Mouse (Mus musculus): ENCODE measurements around the gene Hp1bp3. TPM values are rescaled to one million over a fixed set of nuclear protein-coding genes. Genes with fewer than 3 reads are reported as not detected.

Gene Hp1bp3
- total RNA-seq, 1 experiment from 2014 or later: 297 TPM

- no peak for ATAC-seq (replicated peaks in 1 of 2; ENCODE audit: insufficient read depth in 1 of 2, low FRiP score in 2 of 2, low TSS enrichment in 1 of 2, low read depth in 1 of 2, poor library complexity in 2 of 2, severe bottlenecking in 2 of 2)
These were observed 2.0 kb downstream of the Hp1bp3 start for GRCm38 (mm10) chr4:138217951-138218685.

- no peak for ATAC-seq (replicated peaks in 1 of 2; ENCODE audit: insufficient read depth in 1 of 2, low FRiP score in 2 of 2, low TSS enrichment in 1 of 2, low read depth in 1 of 2, poor library complexity in 2 of 2, severe bottlenecking in 2 of 2)
These were observed 3.2 kb downstream of the Hp1bp3 start for GRCm38 (mm10) chr4:138219331-138219730.

GRCm38 (mm10) chr4:138220761-138221160 lies 4.7 kb downstream of the Hp1bp3 start:
- ATAC-seq (replicated peaks in 1 of 2; ENCODE audit: insufficient read depth in 1 of 2, low FRiP score in 2 of 2, low TSS enrichment in 1 of 2, low read depth in 1 of 2, poor library complexity in 2 of 2, severe bottlenecking in 2 of 2): no peak

GRCm38 (mm10) chr4:138221406-138221805 lies 5.3 kb downstream of the Hp1bp3 start:
- no peak for ATAC-seq (replicated peaks in 1 of 2; ENCODE audit: insufficient read depth in 1 of 2, low FRiP score in 2 of 2, low TSS enrichment in 1 of 2, low read depth in 1 of 2, poor library complexity in 2 of 2, severe bottlenecking in 2 of 2)

GRCm38 (mm10) chr4:138222396-138222795 lies 6.3 kb downstream of the Hp1bp3 start:
- no peak for ATAC-seq (replicated peaks in 1 of 2; ENCODE audit: insufficient read depth in 1 of 2, low FRiP score in 2 of 2, low TSS enrichment in 1 of 2, low read depth in 1 of 2, poor library complexity in 2 of 2, severe bottlenecking in 2 of 2)

- peak in 1 of 2 experiments; percentile 35; a peak in 1 of 4 replicates for ATAC-seq (replicated peaks in 1 of 2; ENCODE audit: insufficient read depth in 1 of 2, low FRiP score in 2 of 2, low TSS enrichment in 1 of 2, low read depth in 1 of 2, poor library complexity in 2 of 2, severe bottlenecking in 2 of 2)
These were observed 7.5 kb downstream of the Hp1bp3 start for GRCm38 (mm10) chr4:138223623-138224022.

- no peak for ATAC-seq (replicated peaks in 1 of 2; ENCODE audit: insufficient read depth in 1 of 2, low FRiP score in 2 of 2, low TSS enrichment in 1 of 2, low read depth in 1 of 2, poor library complexity in 2 of 2, severe bottlenecking in 2 of 2)
These were observed 30.9 kb downstream of the Hp1bp3 start for GRCm38 (mm10) chr4:138246756-138247665.

- ATAC-seq (replicated peaks in 1 of 2; ENCODE audit: insufficient read depth in 1 of 2, low FRiP score in 2 of 2, low TSS enrichment in 1 of 2, low read depth in 1 of 2, poor library complexity in 2 of 2, severe bottlenecking in 2 of 2): peak; percentile 74 to 81
These were observed 34.2 kb downstream of the Hp1bp3 start, which contains the start of the genes Sh2d5 and Kif17 for GRCm38 (mm10) chr4:138250088-138250960. TSS of gene Sh2d5 (plus strand) at chr4:138250403. TSS of gene Kif17 (plus strand) at chr4:138250435.

GRCm38 (mm10) chr4:138251819-138252218 lies 35.7 kb downstream of the Hp1bp3 start:
- peak; percentile 54 to 55 for ATAC-seq (replicated peaks in 1 of 2; ENCODE audit: insufficient read depth in 1 of 2, low FRiP score in 2 of 2, low TSS enrichment in 1 of 2, low read depth in 1 of 2, poor library complexity in 2 of 2, severe bottlenecking in 2 of 2)

GRCm38 (mm10) chr4:138252231-138252630 lies 36.1 kb downstream of the Hp1bp3 start:
- ATAC-seq (replicated peaks in 1 of 2; ENCODE audit: insufficient read depth in 1 of 2, low FRiP score in 2 of 2, low TSS enrichment in 1 of 2, low read depth in 1 of 2, poor library complexity in 2 of 2, severe bottlenecking in 2 of 2): no peak

- peak; percentile 74 to 76 for ATAC-seq (replicated peaks in 1 of 2; ENCODE audit: insufficient read depth in 1 of 2, low FRiP score in 2 of 2, low TSS enrichment in 1 of 2, low read depth in 1 of 2, poor library complexity in 2 of 2, severe bottlenecking in 2 of 2)
These were observed 41.1 kb downstream of the Hp1bp3 start for GRCm38 (mm10) chr4:138257116-138257687.

- ATAC-seq (replicated peaks in 1 of 2; ENCODE audit: insufficient read depth in 1 of 2, low FRiP score in 2 of 2, low TSS enrichment in 1 of 2, low read depth in 1 of 2, poor library complexity in 2 of 2, severe bottlenecking in 2 of 2): no peak
These were observed 42.6 kb downstream of the Hp1bp3 start for GRCm38 (mm10) chr4:138258663-138259062.

GRCm38 (mm10) chr4:138259482-138259881 lies 43.4 kb downstream of the Hp1bp3 start:
- peak; percentile 29 to 43 for ATAC-seq (replicated peaks in 1 of 2; ENCODE audit: insufficient read depth in 1 of 2, low FRiP score in 2 of 2, low TSS enrichment in 1 of 2, low read depth in 1 of 2, poor library complexity in 2 of 2, severe bottlenecking in 2 of 2)

GRCm38 (mm10) chr4:138261843-138262681 lies 46.0 kb downstream of the Hp1bp3 start:
- ATAC-seq (replicated peaks in 1 of 2; ENCODE audit: insufficient read depth in 1 of 2, low FRiP score in 2 of 2, low TSS enrichment in 1 of 2, low read depth in 1 of 2, poor library complexity in 2 of 2, severe bottlenecking in 2 of 2): peak; percentile 23 to 54

- no peak for ATAC-seq (replicated peaks in 1 of 2; ENCODE audit: insufficient read depth in 1 of 2, low FRiP score in 2 of 2, low TSS enrichment in 1 of 2, low read depth in 1 of 2, poor library complexity in 2 of 2, severe bottlenecking in 2 of 2)
These were observed 51.8 kb downstream of the Hp1bp3 start for GRCm38 (mm10) chr4:138267869-138268268.
